ENCODE assay signal across 23 mouse cellular contexts in the genomic region with DNA sequence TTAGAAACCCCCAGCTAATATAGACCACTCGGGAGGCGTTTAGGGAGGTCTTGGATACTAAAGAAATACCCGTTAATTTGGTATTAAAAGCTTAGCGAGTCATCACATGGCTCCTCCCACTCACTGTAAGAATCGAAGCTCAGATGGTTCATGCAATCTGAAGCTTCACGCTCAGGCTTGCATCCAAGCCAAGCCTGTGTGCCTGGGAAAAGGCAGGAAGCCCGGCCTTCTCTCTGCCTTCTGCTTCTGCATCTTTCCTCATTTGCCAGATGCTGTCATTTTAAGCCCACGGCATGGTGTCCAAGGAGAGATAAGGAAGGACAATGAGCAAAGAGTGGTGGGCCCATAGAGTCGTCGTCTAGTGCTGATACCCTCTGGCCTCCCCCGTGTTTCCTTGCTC.
A peak's percentile ranks its signal among the peaks of the same experiment; 100 is the strongest.
DNase-seq lines count a peak whose midpoint lies in the region; ATAC-seq lines count a peak whose summit lies in the region.
"Had no signal": no experiment of that assay in that cellular context is flagged by ENCODE, and none has a peak within 500 bp of the region (broad histone marks: within the 10 kb centered on the region; RNA-seq: fewer than 3 reads in every experiment).

No protein-coding gene starts in this region.

- ATAC-seq in frontal cortex, adult (ENCODE audit: low TSS enrichment) = peak; percentile 50
- no peak for ATAC-seq in hindbrain, embryonic 16.5 days
- ATAC-seq: forebrain, postnatal 0 days; intestine, embryonic 15.5 days; midbrain, embryonic 13.5 days; Patski had no signal

- peak; percentile 78 for DNase-seq in layer of hippocampus, adult 11-12 months (ENCODE audit: low spot score)
- peak; percentile 41 to 73 for DNase-seq in layer of hippocampus, postnatal 14 days (ENCODE audit: low spot score in 2 of 2)
- peak; percentile 62 to 66 for DNase-seq in right cerebral cortex, postnatal 10 days (ENCODE audit: low spot score in 2 of 2)
- DNase-seq in heart, embryonic 10.5 days (ENCODE audit: low spot score) = no peak
- DNase-seq in lung, postnatal 25 days (ENCODE audit: low spot score) = no peak
- DNase-seq in retina, embryonic 14.5 days (ENCODE audit: low spot score) = no peak
- DNase-seq: adrenal gland, postnatal 25 days; cerebellum, adult 11-12 months; cerebellum, postnatal 36 days; forebrain, postnatal 0 days; spleen, adult 18-20 months; thymus, adult 18-20 months; thymus, postnatal 4 days had no signal

- WGBS in heart, embryonic 10.5 days = 68% methylated on average over 11 of the region's 11 CpGs
- WGBS in hindbrain, embryonic 16.5 days = 87% methylated on average over 11 of the region's 11 CpGs

- no peak overlapping the region for H3K4me2 ChIP-seq in hindbrain, embryonic 16.5 days (ENCODE audit: low read length)
- H3K4me2 ChIP-seq: embryonic facial prominence, embryonic 15.5 days; heart, embryonic 12.5 days; hindbrain, embryonic 13.5 days; intestine, embryonic 15.5 days; liver, embryonic 15.5 days; midbrain, embryonic 13.5 days had no signal

- no peak overlapping the region for H3K4me3 ChIP-seq in heart, embryonic 10.5 days
- no peak overlapping the region for H3K4me3 ChIP-seq in hindbrain, embryonic 16.5 days (ENCODE audit: low read length)
- H3K4me3 ChIP-seq: embryonic facial prominence, embryonic 15.5 days; forebrain, embryonic 10.5 days; heart, embryonic 12.5 days; hindbrain, embryonic 13.5 days; intestine, embryonic 15.5 days; liver, embryonic 15.5 days; midbrain, embryonic 13.5 days had no signal

- H3K4me1 ChIP-seq in heart, embryonic 10.5 days = no peaks in the 10 kb centered on the region
- H3K4me1 ChIP-seq in hindbrain, embryonic 16.5 days (ENCODE audit: control insufficient read depth, insufficient read depth, low read depth, low read length) = peaks cover 5% of the 10 kb centered on the region
- H3K4me1 ChIP-seq: intestine, embryonic 15.5 days; liver, embryonic 15.5 days had no signal

- H3K36me3 ChIP-seq in heart, embryonic 10.5 days = no peaks in the 10 kb centered on the region
- no peaks in the 10 kb centered on the region for H3K36me3 ChIP-seq in hindbrain, embryonic 16.5 days (ENCODE audit: control insufficient read depth, insufficient read depth, low read length)
- H3K36me3 ChIP-seq: embryonic facial prominence, embryonic 15.5 days; forebrain, embryonic 10.5 days; heart, embryonic 12.5 days; hindbrain, embryonic 13.5 days; intestine, embryonic 15.5 days; liver, embryonic 15.5 days; midbrain, embryonic 13.5 days had no signal

- H3K9me3 ChIP-seq in heart, embryonic 10.5 days = no peaks in the 10 kb centered on the region
- no peaks in the 10 kb centered on the region for H3K9me3 ChIP-seq in hindbrain, embryonic 16.5 days (ENCODE audit: control insufficient read depth, low read length)
- H3K9me3 ChIP-seq: embryonic facial prominence, embryonic 15.5 days; forebrain, embryonic 10.5 days; heart, embryonic 12.5 days; hindbrain, embryonic 13.5 days; intestine, embryonic 15.5 days; liver, embryonic 15.5 days; midbrain, embryonic 13.5 days had no signal

- no peak overlapping the region for H3K9ac ChIP-seq in hindbrain, embryonic 16.5 days (ENCODE audit: low read depth, low read length)
- H3K9ac ChIP-seq: embryonic facial prominence, embryonic 15.5 days; forebrain, postnatal 0 days; heart, embryonic 12.5 days; hindbrain, embryonic 13.5 days; intestine, embryonic 15.5 days; liver, embryonic 15.5 days; midbrain, embryonic 13.5 days had no signal

- H3K27ac ChIP-seq in heart, embryonic 10.5 days = no peak overlapping the region
- H3K27ac ChIP-seq in hindbrain, embryonic 16.5 days (ENCODE audit: low read depth, low read length) = no peak overlapping the region
- H3K27ac ChIP-seq: embryonic facial prominence, embryonic 15.5 days; forebrain, embryonic 10.5 days; hindbrain, embryonic 13.5 days; intestine, embryonic 15.5 days; liver, embryonic 15.5 days; midbrain, embryonic 13.5 days had no signal

- no peaks in the 10 kb centered on the region for H3K27me3 ChIP-seq in heart, embryonic 10.5 days (ENCODE audit: insufficient read depth, poor library complexity, severe bottlenecking)
- no peaks in the 10 kb centered on the region for H3K27me3 ChIP-seq in hindbrain, embryonic 16.5 days (replicated peaks; ENCODE audit: control insufficient read depth, insufficient read depth, low read length)
- H3K27me3 ChIP-seq: embryonic facial prominence, embryonic 15.5 days; heart, embryonic 12.5 days; hindbrain, embryonic 13.5 days; intestine, embryonic 15.5 days; liver, embryonic 15.5 days; midbrain, embryonic 13.5 days had no signal

Comparison
In these comparisons a context has a peak if more than half of its experiments do, and no peak if none do; other contexts are left out.
1. DNase-seq: peak in layer of hippocampus, adult 11-12 months (single experiment), layer of hippocampus, postnatal 14 days (2 of 2) and right cerebral cortex, postnatal 10 days (2 of 2); none in heart, embryonic 10.5 days (single experiment), lung, postnatal 25 days (single experiment) and retina, embryonic 14.5 days (single experiment).